Mouse (Mus musculus) gastrocnemius, adult 2 months (tissue): Measurements from ENCODE around the gene Trmt11. TPM values are rescaled to one million over a fixed set of nuclear protein-coding genes. Genes with fewer than 3 reads are reported as not detected.
A peak's percentile ranks its signal among the peaks of the same experiment; 100 is the strongest.
"Not testable (repeated sequence)": the region's sequence is repeated elsewhere in the genome, so short reads cannot be mapped to it uniquely, and the experiment has no call there.

Experiments used
- DNase-seq: peaks from one replicate; pipeline ENCODE4 v3.0.0; 2022
- H3K27ac ChIP-seq: fragments of 200-600 bp; 2 replicates; pipeline ENCODE4 v1.8.1; 2022; ENCODE audit warnings: mild to moderate bottlenecking
- H3K4me3 ChIP-seq: fragments of 200-600 bp; 2 replicates; pipeline ENCODE4 v1.8.1; 2022; ENCODE audit warnings: mild to moderate bottlenecking, moderate library complexity
- CTCF ChIP-seq: fragments of 200-600 bp; IDR thresholded peaks from 2 replicates; pipeline ENCODE4 v1.8.1; 2022; ENCODE audit warnings: antibody characterized with exemption, mild to moderate bottlenecking, moderate library complexity
- intact Hi-C: fragments of 180-260 bp; cut with DNase I; formaldehyde crosslinking; loops from one replicate; pipeline ENCODE4 v1.15.1; 2025
- long read RNA-seq, 2 experiments: library from polyadenylated mRNA; stranded (forward); transcript quantifications; one replicate each; pipeline ENCODE4 v2.0.0; 2021
- total RNA-seq, 2 experiments: library from RNA; stranded (reverse); gene quantifications; 2 replicates each; pipeline ENCODE4 v1.2.3; 2021

The Trmt11 gene
- total RNA-seq, result 1 to 10 TPM; 3.2 to 4.6 TPM
- long read RNA-seq, experiment 1, partial matches to known transcripts, result 1 of 6 reads
- long read RNA-seq, experiment 1, other reads (novel, unspliced or antisense), result 0 of 6 reads
- long read RNA-seq, experiment 2, partial matches to known transcripts, result 1 of 3 reads
- long read RNA-seq, experiment 2, other reads (novel, unspliced or antisense), result 1 of 3 reads

GRCm38 (mm10) chr10:30600542-30600966, at the start of gene Trmt11:
TSS of gene Trmt11 (minus strand) at chr10:30600749.
- peak; percentile 94 for DNase-seq
- Histone ChIP-seq H3K27ac (peak within 1 kb of the TSS; percentile 96), H3K4me3 (peak within 1 kb of the TSS; percentile 89)
- intact Hi-C loops, result loop anchor here (2.0 to 5.0 kb wide), 2 partner anchors 16 to 212 kb away; no protein-coding TSS in a partner anchor
- TF ChIP-seq CTCF, result no peak

GRCm38 (mm10) chr10:30647681-30648080, 47.1 kb upstream of the Trmt11 start:
- intact Hi-C loops, result no loop called here
- no peak overlapping the region for H3K4me3 ChIP-seq
- no peak for TF ChIP-seq CTCF

GRCm38 (mm10) chr10:30638216-30638615, 37.7 kb upstream of the Trmt11 start:
- TF ChIP-seq CTCF, result no peak
- intact Hi-C loops, result no loop called here
- no peak for DNase-seq
- Histone ChIP-seq H3K27ac (no peak overlapping the region), H3K4me3 (no peak overlapping the region)

More at GRCm38 (mm10) chr10:30647681-30648080, 47.1 kb upstream of the Trmt11 start:
- no peak overlapping the region for H3K27ac ChIP-seq
- no peak for DNase-seq

- H3K27ac ChIP-seq, H3K4me3 ChIP-seq, DNase-seq, intact Hi-C loops: not testable (repeated sequence)
Measured at GRCm38 (mm10) chr10:30636474-30637154, 36.1 kb upstream of the Trmt11 start.

- Histone ChIP-seq H3K4me3 (no peak overlapping the region), H3K27ac (no peak overlapping the region)
- intact Hi-C loops, result no loop called here
- no peak for TF ChIP-seq CTCF
- DNase-seq, result no peak
Measured at GRCm38 (mm10) chr10:30632718-30633117, 32.2 kb upstream of the Trmt11 start.

GRCm38 (mm10) chr10:30629977-30630376, 29.4 kb upstream of the Trmt11 start:
- TF ChIP-seq CTCF, result no peak
- DNase-seq, result no peak
- Histone ChIP-seq H3K27ac (no peak overlapping the region), H3K4me3 (no peak overlapping the region)
- intact Hi-C loops, result no loop called here

- intact Hi-C loops, result no loop called here
- H3K4me3 ChIP-seq, result no peak within 1 kb of the TSS
- H3K27ac ChIP-seq, result no peak within 1 kb of the TSS
- DNase-seq, result no peak
- TF ChIP-seq CTCF, result no peak
Measured at GRCm38 (mm10) chr10:30629513-30629912, 29.0 kb upstream of the Trmt11 start, which contains the start of gene Hint3. TSS of gene Hint3 (minus strand) at chr10:30629632.

GRCm38 (mm10) chr10:30628444-30628843, 27.9 kb upstream of the Trmt11 start:
- DNase-seq, H3K27ac ChIP-seq, H3K4me3 ChIP-seq, intact Hi-C loops: not testable (repeated sequence)

- Histone ChIP-seq H3K27ac (no peak overlapping the region), H3K4me3 (no peak overlapping the region)
- no peak for TF ChIP-seq CTCF
- DNase-seq, result no peak
- intact Hi-C loops, result no loop called here
Measured at GRCm38 (mm10) chr10:30627548-30627947, 27.0 kb upstream of the Trmt11 start.

GRCm38 (mm10) chr10:30624161-30625019, 23.8 kb upstream of the Trmt11 start:
- DNase-seq, result no peak
- H3K4me3 ChIP-seq, result no peak overlapping the region
- no peak overlapping the region for H3K27ac ChIP-seq
- TF ChIP-seq CTCF, result no peak
- intact Hi-C loops, result no loop called here

GRCm38 (mm10) chr10:30622928-30623327, 22.4 kb upstream of the Trmt11 start:
- Histone ChIP-seq H3K4me3 (no peak overlapping the region), H3K27ac (no peak overlapping the region)
- intact Hi-C loops, result no loop called here
- TF ChIP-seq CTCF, result peak; percentile 25; the same call in 1 of the 2 replicates
- no peak for DNase-seq

GRCm38 (mm10) chr10:30618918-30619210, 18.3 kb upstream of the Trmt11 start:
- H3K4me3 ChIP-seq, result peak overlapping the region; percentile 86
- intact Hi-C loops, result loop anchor here (5.0 to 10.0 kb wide), 2 partner anchors 193 to 696 kb away; partner anchors contain the start of gene Hddc2
- peak overlapping the region; percentile 98 for H3K27ac ChIP-seq
- no peak for DNase-seq
- TF ChIP-seq CTCF, result no peak
